ENCODE assay signal across 8 mouse cellular contexts in genomic region chr11:4873755-4874475, GRCm38 (mm10). TPM values are rescaled to one million over a fixed set of nuclear protein-coding genes. Genes with fewer than 3 reads are reported as not detected.
DNase-seq lines count a peak whose midpoint lies in the region; ATAC-seq and TF ChIP-seq lines count a peak whose summit lies in the region.

TSS of gene Nipsnap1 (plus strand) at chr11:4873951.

- peak within 1 kb of the TSS; percentile 72 for H3K4me3 ChIP-seq in embryonic facial prominence, embryonic 11.5 days (ENCODE audit: low read depth, low read length)
- H3K4me3 ChIP-seq in kidney, adult 2 months (ENCODE audit: insufficient read depth, low read depth, low read length): peak within 1 kb of the TSS; percentile 75
- peak within 1 kb of the TSS; percentile 79 for H3K4me3 ChIP-seq in limb, embryonic 12.5 days (replicated peaks)
- peak within 1 kb of the TSS; percentile 69 for H3K4me3 ChIP-seq in midbrain, embryonic 14.5 days (replicated peaks; ENCODE audit: low read depth, low read length)

- peak; percentile 92 for ATAC-seq in embryonic facial prominence, embryonic 11.5 days (replicated peaks; ENCODE audit: insufficient number of reproducible peaks, low FRiP score, low TSS enrichment, low read depth)
- peak; percentile 84 for ATAC-seq in limb, embryonic 12.5 days (ENCODE audit: insufficient number of reproducible peaks, insufficient read depth, low FRiP score, low TSS enrichment, low read depth)
- ATAC-seq in midbrain, embryonic 14.5 days (ENCODE audit: low FRiP score, low TSS enrichment): peak; percentile 91

- H3K9ac ChIP-seq in embryonic facial prominence, embryonic 11.5 days (replicated peaks; ENCODE audit: low read length): peak within 1 kb of the TSS; percentile 77
- H3K9ac ChIP-seq in limb, embryonic 12.5 days (replicated peaks): peak within 1 kb of the TSS; percentile 68
- H3K9ac ChIP-seq in midbrain, embryonic 14.5 days (replicated peaks; ENCODE audit: low read length): peak within 1 kb of the TSS; percentile 90

- WGBS in embryonic facial prominence, embryonic 11.5 days: under 1% methylated on average over 30 of the region's 30 CpGs
- under 1% methylated on average over 30 of the region's 30 CpGs for WGBS in kidney, adult 2 months
- under 1% methylated on average over 30 of the region's 30 CpGs for WGBS in limb, embryonic 12.5 days
- 1% methylated on average over 30 of the region's 30 CpGs for WGBS in midbrain, embryonic 14.5 days

- peak; percentile 77 for DNase-seq in 3T3-L1 (ENCODE audit: low read depth, low spot score)
- peak; percentile 75 for DNase-seq in adrenal gland, postnatal 25 days
- DNase-seq in embryonic facial prominence, embryonic 11.5 days (ENCODE audit: low spot score): peak; percentile 92
- DNase-seq in heart, adult 18-20 months: peak; percentile 59 to 66
- peak; percentile 90 for DNase-seq in kidney, adult 2 months
- DNase-seq in midbrain, embryonic 14.5 days: peak; percentile 92
- peak; percentile 71 to 83 for DNase-seq in spleen, adult 18-20 months

- H3K4me1 ChIP-seq in embryonic facial prominence, embryonic 11.5 days (ENCODE audit: control insufficient read depth, insufficient read depth, low read length): no peaks in the 10 kb centered on the region
- peaks cover 8% of the 10 kb centered on the region; the same call in 1 of the 2 replicates for H3K4me1 ChIP-seq in kidney, adult 2 months (ENCODE audit: control insufficient read depth, insufficient read depth, low read length)
- H3K4me1 ChIP-seq in limb, embryonic 12.5 days (replicated peaks): peaks cover 8% of the 10 kb centered on the region
- H3K4me1 ChIP-seq in midbrain, embryonic 14.5 days (ENCODE audit: control insufficient read depth, insufficient read depth, low read length): peaks cover 6% of the 10 kb centered on the region; the same call in 1 of the 2 replicates

- no peak for TF ChIP-seq CTCF in kidney, adult 2 months (conservative IDR thresholded peaks at IDR 0.05; ENCODE audit: insufficient read depth, insufficient read length, low read depth, low read length)

- H3K9me3 ChIP-seq in embryonic facial prominence, embryonic 11.5 days (replicated peaks; ENCODE audit: control insufficient read depth, low read length): no peaks in the 10 kb centered on the region
- no peaks in the 10 kb centered on the region for H3K9me3 ChIP-seq in limb, embryonic 12.5 days
- no peaks in the 10 kb centered on the region for H3K9me3 ChIP-seq in midbrain, embryonic 14.5 days (ENCODE audit: control insufficient read depth, low read length)

- peak within 1 kb of the TSS; percentile 73 for H3K4me2 ChIP-seq in embryonic facial prominence, embryonic 11.5 days (ENCODE audit: low read depth, low read length)
- H3K4me2 ChIP-seq in limb, embryonic 12.5 days: peak within 1 kb of the TSS; percentile 81
- peak within 1 kb of the TSS; percentile 83 for H3K4me2 ChIP-seq in midbrain, embryonic 14.5 days (ENCODE audit: low read length)

- H3K27ac ChIP-seq in embryonic facial prominence, embryonic 11.5 days (replicated peaks; ENCODE audit: low read depth, low read length): no peak within 1 kb of the TSS
- peak within 1 kb of the TSS; percentile 83 for H3K27ac ChIP-seq in kidney, adult 2 months (ENCODE audit: insufficient read depth, low read depth, low read length)
- H3K27ac ChIP-seq in limb, embryonic 12.5 days: peak within 1 kb of the TSS; percentile 70
- H3K27ac ChIP-seq in midbrain, embryonic 14.5 days (replicated peaks; ENCODE audit: low read depth, low read length): peak within 1 kb of the TSS; percentile 81

- no peaks in the 10 kb centered on the region; the same call in 1 of the 2 replicates for H3K36me3 ChIP-seq in embryonic facial prominence, embryonic 11.5 days (replicated peaks; ENCODE audit: control insufficient read depth, insufficient read depth, low read depth, low read length)
- no peaks in the 10 kb centered on the region for H3K36me3 ChIP-seq in kidney, adult 2 months (ENCODE audit: control insufficient read depth, insufficient read depth, low read length)
- H3K36me3 ChIP-seq in limb, embryonic 12.5 days: peaks cover 10% of the 10 kb centered on the region
- no peaks in the 10 kb centered on the region for H3K36me3 ChIP-seq in midbrain, embryonic 14.5 days (ENCODE audit: control insufficient read depth, insufficient read depth, low read length)

- TF ChIP-seq POLR2A in kidney, adult 2 months (IDR thresholded peaks at IDR 0.05; ENCODE audit: low read depth, low read length): no peak

- H3K27me3 ChIP-seq in embryonic facial prominence, embryonic 11.5 days (ENCODE audit: control insufficient read depth, insufficient read depth, low read length): no peaks in the 10 kb centered on the region
- no peaks in the 10 kb centered on the region for H3K27me3 ChIP-seq in kidney, adult 2 months (replicated peaks; ENCODE audit: control insufficient read depth, insufficient read depth, low read length)
- no peaks in the 10 kb centered on the region for H3K27me3 ChIP-seq in limb, embryonic 12.5 days
- H3K27me3 ChIP-seq in midbrain, embryonic 14.5 days (ENCODE audit: control insufficient read depth, insufficient read depth, low read length): no peaks in the 10 kb centered on the region

RNA-seq across cellular contexts. Expression of gene Nipsnap1, which starts in this region (rescaled TPM):
- 27.5 and 29.2 TPM in 2 replicates for total RNA-seq in adrenal gland, postnatal 25 days (2021)
- 78.9 and 79.9 TPM in 2 replicates for polyA plus RNA-seq in embryonic facial prominence, embryonic 11.5 days (2014; fragmentation: Nextera tagmentation; extraction: Ambion mirVana)
- 1 to 10 TPM in 1 of 2 experiments, under 1 TPM in 1; 0.55 to 2.1 TPM for total RNA-seq in heart, adult 18-20 months (2021)
- 140 and 164 TPM in 2 replicates for polyA plus RNA-seq in kidney, adult 2 months (2012; rRNA removed)
- 85.8 and 87.1 TPM in 2 replicates for polyA plus RNA-seq in limb, embryonic 12.5 days (2016; fragmentation: Nextera tagmentation; extraction: Ambion mirVana)
- polyA plus RNA-seq in midbrain, embryonic 14.5 days (2014; fragmentation: Nextera tagmentation; extraction: Ambion mirVana): 132 and 133 TPM in 2 replicates
